Mouse (Mus musculus): ENCODE measurements around the gene Rbfox1.

Rbfox1 gene

DNA sequence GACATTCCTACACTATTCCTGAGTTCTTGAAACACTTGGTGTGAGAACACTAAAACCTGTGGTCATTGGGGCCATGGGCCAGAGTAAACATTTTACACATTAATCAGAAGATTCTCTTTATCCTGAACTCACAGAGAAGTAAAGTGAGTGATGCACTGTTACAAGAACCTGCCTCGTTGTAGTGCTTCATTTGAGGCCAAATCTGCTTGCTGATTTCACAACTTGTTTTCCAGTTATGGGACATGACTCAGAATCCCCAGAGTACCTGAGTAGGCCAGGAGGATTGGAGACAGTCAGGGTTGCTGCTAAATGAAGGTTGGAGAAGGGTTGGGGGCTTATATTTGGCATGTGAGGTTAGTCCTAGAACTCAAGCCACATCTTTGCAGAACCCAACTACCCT is 936.6 kb downstream of the Rbfox1 start:
- in situ Hi-C loops (cut with MboI, MseI), result no loop called here

DNA sequence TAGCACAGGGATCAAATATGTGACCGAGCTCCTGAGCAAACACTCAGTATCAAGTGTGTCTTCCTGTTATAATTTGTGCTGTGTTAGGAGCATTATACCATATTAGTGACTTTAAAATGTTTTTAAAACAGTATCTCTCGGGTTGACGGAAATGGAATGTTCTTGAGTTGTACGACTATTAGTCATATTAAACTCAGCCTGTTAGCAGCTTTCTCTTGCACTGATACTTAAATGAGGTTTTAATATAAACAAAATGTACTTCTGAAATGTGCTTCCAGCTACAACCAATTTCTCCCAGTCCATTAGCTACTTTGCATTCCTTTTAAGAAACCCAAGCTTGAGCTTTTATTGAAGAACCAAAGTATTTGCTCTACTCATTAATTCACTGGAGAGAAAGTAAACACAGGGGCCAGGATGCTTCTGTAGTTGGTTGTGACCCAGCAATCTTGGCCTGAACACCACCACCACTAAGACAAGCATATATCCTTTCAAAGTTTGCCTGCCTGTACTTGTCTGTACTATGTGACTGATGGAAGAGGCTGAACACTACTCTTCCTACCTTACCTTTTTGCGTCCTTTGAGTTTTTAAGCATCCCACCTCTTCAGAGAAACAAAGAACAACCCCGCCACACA is 944.9 kb downstream of the Rbfox1 start:
- in situ Hi-C loops (cut with MboI, MseI), result no loop called here

DNA sequence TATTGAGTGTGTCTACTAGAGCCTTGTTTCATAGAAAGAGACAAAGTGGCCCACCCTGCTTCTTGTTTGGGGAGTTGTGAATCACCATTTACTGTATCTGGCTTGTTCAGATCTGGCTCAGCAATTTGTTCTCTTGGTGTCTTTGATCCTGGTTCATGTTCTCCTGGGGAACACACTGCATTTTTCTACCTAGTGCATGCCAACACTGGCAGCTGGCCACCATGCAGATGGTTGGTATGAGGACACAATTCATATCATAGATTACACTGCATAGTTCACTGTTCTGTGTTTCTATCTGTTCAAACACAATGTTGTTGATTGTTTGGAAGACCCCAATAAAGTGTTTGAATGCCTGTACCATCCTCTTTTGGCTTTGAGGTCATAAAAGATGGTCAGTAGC is 948.3 kb downstream of the Rbfox1 start:
- in situ Hi-C loops (cut with MboI, MseI), result no loop called here

DNA sequence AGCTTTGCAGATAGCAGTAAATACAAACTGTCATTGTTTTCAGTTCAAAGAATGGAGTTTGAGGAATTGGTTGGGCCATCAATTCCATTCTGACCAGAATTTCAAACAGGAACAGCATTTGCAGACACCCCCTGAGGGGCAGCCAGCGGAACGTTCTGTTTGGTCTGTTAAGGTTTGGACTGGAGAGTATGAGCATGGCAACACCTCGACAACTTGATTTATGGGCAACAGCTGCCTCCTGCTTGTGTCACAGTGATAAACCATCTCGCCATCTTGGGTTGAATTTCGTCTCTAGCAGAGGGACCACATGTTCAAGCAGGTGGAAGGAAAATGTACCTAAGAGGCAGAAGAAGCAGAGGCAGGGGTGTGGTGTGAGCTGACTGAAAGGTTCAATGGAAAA is 949.9 kb downstream of the Rbfox1 start:
- in situ Hi-C loops (cut with MboI, MseI), result no loop called here

DNA sequence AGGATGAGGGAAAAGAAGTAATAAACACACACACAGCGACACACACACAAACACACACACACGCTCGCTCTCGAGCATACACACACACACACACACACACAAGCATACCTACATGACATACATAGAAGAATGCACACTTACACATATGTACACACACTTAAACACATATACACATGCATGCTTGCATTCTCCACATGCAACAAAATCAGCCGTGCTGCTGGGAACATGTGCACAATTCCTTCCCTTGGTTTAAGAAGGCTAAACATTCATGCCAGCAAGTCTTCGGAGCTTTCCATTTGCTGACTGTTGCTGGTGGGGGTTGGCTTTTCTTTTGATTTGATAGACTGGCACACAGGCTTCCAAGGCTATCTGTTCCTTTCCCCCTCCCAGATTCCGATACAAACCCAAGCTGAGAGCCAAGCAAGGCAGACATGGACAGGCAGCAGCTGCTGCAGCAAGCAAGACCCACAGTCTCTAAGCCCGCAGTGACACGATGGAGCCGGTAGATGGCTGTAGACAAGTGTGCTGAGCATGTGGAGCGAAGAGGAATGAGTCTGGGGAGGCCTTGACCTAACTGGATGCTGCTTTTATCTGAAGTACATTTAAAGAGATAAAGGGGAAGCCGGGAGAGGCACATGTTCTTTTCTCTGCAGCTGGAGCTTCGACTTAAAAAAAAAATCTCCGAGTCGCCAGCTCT is 954.3 kb downstream of the Rbfox1 start:
- in situ Hi-C loops (cut with MboI, MseI), result no loop called here

DNA sequence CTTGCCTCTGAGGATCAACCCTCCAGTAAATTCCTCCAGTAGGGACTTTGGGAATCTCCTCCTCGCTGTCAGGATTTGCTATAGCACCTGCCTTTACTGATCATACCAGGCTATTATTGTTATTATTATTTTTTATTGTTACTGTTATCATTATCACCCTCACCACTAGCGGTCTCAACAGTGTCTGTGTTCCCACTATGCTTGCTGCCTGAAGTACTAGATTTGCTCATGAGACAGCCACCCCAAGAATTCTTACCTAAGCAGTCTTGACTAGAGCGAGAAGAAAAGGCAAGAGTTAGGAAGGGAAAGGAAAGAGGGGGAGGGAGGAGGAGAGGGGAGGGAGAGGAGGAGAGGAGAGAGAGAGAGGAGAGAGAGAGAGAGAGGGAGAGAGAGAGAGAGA is 954.9 kb downstream of the Rbfox1 start:
- in situ Hi-C loops (cut with MboI, MseI), result no loop called here

DNA sequence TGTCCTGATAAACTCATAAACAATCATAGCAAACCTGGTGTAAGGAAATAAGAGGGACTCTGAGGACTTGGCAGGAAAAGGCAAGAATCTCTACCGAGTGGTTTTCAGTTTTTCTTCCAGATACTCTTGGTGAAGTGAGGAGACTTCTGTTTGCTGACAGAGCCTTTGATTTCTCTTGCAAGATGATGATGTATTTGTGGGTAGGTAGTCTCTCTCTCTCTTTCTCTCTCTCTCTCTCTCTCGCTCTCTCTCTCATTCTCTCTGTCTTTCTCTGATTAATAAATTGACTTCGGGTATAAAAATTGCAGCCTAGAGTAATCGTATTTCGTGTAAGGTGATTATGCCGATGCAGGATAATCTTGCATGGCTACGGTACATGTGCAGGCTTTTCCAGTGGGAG is 955.3 kb downstream of the Rbfox1 start:
- in situ Hi-C loops (cut with MboI, MseI), result no loop called here

DNA sequence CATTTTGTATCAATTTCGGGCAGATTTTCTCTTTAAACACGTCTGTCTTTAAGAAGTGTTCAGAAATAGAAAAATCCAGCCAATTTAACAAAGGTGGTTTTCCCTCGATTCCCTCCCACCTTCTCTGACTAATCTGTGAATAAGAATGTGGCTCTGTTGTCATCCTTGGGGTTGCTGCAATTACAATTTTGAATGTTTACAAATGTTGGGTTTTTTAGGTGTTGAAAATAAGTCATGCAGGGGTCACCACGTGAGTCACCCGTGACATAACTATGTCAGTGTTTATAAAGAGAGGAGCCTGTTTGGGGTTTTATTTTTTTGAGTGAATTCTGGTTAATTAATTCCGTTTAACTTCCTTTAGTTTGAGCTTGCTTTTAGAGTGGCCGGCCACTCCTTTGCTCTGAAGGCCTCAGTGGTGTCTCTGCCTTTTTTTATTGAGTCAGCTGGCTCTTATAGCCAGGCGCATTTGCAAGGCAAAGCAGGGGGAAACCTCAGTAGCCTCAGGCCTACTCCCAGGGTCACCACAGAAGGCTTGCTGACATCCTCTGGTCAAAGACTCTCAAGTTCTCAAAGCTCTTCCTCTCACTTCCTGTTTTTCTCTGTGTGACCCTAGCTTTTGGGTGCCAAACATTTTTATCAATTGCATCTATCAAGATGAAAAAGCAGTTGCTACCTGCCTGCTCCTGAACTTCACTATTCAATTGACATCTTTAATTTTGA is 957.1 kb downstream of the Rbfox1 start:
- in situ Hi-C loops (cut with MboI, MseI), result no loop called here

DNA sequence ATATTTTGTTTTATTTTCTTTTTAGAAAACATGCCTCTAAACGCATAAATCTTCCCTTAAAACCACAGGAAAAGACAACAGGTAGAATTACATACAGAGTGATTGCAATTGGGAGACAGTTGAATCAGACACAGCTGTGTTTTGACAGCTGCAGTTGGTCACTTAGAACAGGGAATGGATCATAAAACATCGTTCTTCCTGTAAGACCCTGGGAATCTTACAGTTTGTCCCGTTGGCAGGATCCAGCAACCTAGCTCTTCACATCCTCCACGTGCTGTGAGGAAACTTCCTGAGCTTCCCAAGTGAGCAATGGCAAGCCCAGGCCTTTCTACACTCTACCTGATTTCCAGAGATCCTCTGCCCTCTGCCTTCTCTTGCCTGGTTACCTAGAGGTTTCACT is 959.5 kb downstream of the Rbfox1 start:
- in situ Hi-C loops (cut with MboI, MseI), result no loop called here

DNA sequence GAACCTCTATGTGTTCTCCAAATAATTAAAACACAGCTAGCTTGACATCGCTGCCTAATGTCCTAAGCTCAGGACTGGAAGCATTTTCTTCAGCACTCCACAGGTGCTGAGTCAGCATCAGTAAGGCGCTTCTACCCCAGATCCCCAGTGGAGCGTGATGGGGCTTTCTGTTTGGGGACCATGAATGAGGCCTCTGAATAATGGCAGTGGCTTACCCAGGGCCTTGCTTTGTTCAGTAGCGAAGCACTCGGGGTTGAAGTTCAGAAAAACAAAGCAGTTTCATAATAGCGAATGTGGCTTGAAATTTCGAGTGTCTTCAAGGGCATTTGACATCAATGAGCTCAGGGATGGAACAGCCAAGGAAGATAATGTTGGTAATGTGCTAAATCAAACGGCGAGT is 966.2 kb downstream of the Rbfox1 start:
- in situ Hi-C loops (cut with MboI, MseI), result no loop called here

DNA sequence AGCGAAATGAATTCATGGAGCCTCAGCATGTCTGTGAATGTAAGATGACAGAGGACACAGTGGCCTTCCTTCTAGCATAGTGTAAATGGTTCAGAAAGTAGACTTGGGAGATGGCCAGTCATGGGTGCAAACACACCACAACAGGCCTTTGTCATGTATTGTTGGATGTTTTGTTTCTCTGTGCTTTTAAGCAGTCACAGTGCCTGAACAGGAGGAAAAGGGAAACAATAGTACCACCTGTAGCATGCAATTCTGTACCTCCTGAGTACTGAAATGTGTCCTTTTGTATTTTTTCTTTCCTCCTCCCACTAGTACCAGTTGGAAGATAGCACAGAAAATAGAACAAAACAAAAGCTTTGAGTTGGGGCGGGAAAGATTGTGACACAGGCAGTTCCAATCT is 968.6 kb downstream of the Rbfox1 start:
- in situ Hi-C loops (cut with MboI, MseI), result no loop called here

DNA sequence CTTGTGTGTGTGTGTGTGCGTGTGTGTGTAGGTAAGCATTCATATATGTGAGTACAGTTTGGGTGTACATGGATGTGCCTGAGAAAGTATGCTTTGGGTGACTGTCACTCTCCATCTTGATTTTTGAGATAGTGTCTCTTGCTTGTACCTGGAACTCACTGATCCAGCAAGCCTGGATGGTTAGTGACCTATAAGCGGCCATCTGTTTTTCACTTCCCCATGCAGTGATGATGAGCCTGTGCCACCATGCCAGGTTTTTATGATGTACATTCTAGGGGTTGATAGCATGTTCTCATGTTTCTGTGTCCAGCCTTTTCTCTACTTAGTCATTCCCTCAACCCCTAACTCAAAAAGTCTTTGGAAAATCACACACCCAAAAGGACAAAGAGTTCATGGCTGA is 976.5 kb downstream of the Rbfox1 start:
- in situ Hi-C loops (cut with MboI, MseI), result no loop called here

DNA sequence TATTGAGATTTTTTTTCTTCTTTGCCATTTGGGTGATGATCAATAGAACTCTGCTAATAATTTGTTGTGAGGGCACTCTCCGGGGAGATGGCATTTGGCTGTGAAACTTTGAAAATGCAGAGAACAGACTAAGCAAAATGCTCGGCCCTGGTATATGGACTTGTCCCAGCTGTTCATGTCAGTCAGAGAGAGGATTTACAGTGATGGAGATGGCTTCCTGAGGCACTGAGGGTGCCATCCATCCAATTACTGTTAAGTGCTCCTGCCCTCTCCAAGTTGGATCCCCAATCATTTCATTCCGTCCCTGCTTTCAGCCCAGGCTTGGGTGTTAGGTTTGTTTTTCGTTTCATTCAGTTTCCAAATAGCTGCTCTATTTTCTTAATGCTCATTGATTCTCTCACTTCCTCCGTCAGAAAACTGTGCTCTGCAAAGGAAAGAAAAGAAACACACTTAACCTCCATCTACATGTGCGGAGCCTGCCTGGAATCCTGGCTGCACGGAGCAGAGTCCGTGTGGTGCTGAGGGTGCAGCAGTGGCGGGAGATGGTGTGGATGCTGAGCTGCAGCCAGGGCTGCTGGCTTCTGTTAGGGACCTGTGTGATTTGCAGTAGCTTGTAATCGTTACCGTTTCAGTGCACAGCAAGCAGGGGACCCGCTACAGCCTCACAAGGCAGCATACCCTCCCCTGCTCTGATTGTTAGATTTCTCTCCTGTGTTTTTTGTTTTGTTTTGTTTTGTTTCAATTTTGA is 997.7 kb downstream of the Rbfox1 start:
- in situ Hi-C loops (cut with MboI, MseI), result no loop called here

DNA sequence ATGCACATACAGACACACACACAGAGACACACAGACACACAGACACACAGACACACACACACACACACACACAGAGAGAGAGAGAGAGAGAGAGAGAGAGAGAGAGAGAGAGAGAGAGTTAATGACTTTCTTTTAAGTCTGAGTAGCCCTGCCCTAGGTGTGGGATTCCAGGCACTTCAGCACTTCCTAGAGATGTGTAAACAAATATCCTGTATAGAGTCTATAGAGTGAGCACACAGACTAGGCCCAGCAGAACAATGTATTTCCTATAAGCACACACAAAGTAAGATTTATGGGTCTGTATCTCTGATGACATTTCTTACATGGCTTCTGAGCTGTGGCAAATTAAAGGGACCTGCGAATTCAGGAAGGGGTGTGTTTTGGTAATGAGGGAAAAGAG is 998.6 kb downstream of the Rbfox1 start:
- in situ Hi-C loops (cut with MboI, MseI), result no loop called here

DNA sequence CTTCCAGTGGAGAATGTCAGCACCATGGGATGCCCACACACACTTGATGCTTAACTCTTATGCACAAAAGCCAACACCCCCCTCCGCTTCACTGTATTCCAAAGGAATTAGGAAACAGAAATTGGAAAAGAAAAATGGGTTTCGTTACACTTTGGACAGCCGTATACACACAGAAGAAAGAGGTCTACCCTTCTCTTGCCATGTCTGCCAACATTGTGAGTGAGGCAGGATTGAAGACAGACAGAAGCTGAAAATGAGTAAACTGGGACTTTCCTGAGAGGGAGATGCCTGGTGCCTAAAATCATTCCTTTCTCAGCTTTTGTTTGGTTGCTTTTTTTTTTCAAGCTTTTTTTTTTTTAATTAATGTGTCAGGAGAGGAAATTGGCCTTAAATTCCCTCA is 1000.5 kb downstream of the Rbfox1 start:
- in situ Hi-C loops (cut with MboI, MseI), result no loop called here

DNA sequence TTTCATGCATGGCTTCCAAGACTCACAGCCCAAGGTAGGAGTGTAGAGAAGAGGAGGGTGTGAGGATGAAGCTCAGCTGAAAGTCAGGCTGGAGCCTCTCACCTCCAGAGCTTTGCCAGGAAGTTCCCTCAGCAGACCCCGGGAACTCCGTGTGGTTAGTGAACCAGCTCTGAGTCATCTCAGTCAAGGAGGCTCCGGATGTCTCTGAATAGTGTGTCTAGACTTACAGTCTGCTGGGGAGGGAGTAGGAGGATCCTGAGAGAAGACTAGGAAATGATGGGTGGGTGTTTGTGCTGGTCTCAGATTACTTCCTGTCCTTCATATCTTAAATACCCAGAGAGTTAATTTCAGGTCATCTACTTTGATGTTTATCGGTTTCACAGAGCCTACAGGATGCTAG is 1004.1 kb downstream of the Rbfox1 start:
- in situ Hi-C loops (cut with MboI, MseI), result no loop called here

DNA sequence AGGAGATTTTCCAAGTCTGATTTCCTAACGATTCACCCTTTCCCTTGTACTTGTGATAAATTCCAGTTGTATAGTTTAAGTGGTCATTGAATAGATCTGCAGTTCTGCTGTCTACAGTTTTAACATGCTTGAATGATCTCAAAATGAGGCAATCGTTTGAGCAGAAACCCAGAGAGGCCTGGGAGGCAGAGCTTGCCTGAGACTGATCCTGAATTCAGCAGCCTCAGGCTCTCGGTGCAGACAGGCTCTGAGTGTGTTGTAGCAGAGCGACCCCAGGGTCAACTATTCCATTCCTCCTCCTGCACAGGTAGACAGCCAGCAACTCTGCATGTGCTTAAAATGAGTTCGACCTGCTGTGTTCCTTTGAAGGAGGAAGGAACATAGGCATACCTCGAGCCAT is 1012.6 kb downstream of the Rbfox1 start:
- in situ Hi-C loops (cut with MboI, MseI), result no loop called here

DNA sequence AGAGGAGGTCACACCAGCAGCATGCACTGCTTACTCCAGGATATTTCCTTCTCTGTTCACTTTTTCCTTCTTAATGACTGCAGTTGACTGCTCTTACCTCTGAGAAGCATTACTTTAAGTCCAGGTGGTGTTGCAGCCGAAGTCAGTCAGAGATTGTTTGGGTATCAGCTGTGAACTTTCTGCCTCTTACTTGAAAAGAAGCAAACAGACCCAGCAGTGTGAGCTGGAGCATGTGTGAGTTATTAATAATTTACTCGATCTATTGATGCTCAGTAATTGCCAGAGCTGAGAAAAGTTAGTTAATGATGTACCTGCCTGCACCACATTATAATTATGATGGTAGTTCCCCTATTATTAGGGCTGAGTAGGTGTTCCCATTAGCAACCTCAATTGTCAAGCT is 1014.9 kb downstream of the Rbfox1 start:
- in situ Hi-C loops (cut with MboI, MseI), result no loop called here

DNA sequence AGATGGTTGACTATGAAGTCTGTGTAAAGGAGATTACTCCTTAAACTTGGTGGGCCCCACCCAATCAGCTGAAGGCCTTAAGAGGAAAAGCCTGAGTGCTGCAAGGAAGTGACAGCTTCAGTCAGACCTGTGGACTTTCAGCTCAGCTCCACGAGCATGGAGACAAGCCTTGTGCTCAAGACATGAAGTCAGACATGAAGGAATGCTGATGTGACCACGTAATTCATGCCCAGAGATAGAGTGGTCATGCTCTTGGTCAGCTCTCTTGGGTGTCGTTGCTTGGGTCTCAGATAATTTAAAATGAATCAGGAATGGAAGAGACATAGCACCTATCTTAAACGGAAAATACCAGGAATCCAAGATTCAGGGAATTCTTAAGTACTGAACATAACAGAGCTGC is 1019.8 kb downstream of the Rbfox1 start:
- in situ Hi-C loops (cut with MboI, MseI), result no loop called here

DNA sequence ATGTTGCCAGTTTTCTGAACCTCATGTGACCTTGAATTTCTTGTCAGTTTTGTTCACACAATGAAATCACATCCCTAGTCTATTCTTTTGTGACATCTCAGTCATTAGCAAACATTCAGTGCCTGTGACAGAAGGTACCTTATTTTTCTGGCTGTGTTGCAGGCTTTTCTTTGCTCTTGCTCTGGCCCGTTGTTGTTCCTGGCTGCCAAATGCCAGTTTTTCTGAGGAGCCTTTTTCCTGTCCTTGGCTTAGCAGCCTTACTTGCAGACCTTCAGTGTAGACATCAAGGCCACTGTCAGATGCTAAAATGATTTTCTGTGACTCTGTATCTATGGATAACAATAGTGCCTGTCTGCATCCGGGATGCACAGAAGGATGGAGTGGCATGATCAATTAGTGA is 1020.8 kb downstream of the Rbfox1 start:
- in situ Hi-C loops (cut with MboI, MseI), result no loop called here

DNA sequence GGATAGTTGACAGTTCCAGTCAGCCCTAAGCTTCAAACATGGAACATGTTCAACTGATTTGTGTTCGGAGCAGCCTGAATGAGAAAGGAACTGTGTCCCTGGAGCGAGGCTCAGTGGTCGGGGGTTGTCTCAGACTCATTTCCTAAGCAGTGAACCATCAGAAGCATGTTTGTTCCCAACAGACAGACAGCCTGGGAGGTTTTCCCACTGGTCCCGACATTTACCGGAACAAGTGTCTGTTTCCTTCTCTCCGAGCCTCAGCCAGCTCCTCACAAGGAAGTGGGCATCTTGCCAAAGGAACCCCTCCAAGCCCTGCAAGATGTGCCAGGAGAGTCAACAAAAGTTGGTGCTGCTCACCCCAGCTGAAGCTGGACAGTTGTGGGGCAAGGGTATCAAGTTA is 1022.4 kb downstream of the Rbfox1 start:
- in situ Hi-C loops (cut with MboI, MseI), result no loop called here

DNA sequence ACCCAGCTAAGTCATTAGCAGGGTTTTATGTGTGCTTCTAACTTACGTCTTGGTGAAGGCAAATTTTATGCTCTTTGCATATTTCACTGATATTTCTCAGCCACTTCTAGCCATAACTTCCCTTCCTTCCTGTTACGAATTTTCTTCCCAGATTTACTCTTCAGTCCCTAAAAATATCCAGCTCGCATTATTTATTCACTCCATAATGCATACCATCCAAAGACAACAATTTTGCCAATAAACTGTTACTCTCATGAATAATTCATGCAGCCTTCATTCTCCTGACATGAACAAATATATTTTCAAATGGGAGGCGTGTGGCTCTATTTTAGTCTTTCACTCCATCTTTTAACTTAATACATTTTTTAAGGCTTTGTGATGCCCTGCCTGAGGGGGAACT is 1029.4 kb downstream of the Rbfox1 start:
- in situ Hi-C loops (cut with MboI, MseI), result loop anchor here in 1 of 2 experiments (10.0 kb wide), 1 partner anchor 370 kb away; no protein-coding TSS in a partner anchor
